Mouse (Mus musculus) stomach, postnatal 0 days (tissue): Measurements from ENCODE around the gene Enah.

Experiments used
- CTCF ChIP-seq: IDR thresholded peaks from 2 replicates; pipeline ENCODE4 v1.5.1; 2016; ENCODE audit warnings: antibody characterized with exemption, low read depth, mild to moderate bottlenecking, moderate library complexity
- EP300 ChIP-seq: optimal IDR thresholded peaks from 2 replicates; pipeline ENCODE3; 2016; ENCODE audit warnings: antibody characterized with exemption

- TF ChIP-seq CTCF (no peak), EP300 (no peak)
Measured at GRCm38 (mm10) chr1:181998673-181999072, 21.1 kb downstream of the Enah start.
